Mouse (Mus musculus): ENCODE results near the gene Fam71e2. TPM values are rescaled to one million over a fixed set of nuclear protein-coding genes. Genes with fewer than 3 reads are reported as not detected.
"Not testable (repeated sequence)": the region's sequence is repeated elsewhere in the genome, so short reads cannot be mapped to it uniquely, and the experiment has no call there.

The Fam71e2 gene
- polyA plus RNA-seq, 1 experiment, result not detected

DNA sequence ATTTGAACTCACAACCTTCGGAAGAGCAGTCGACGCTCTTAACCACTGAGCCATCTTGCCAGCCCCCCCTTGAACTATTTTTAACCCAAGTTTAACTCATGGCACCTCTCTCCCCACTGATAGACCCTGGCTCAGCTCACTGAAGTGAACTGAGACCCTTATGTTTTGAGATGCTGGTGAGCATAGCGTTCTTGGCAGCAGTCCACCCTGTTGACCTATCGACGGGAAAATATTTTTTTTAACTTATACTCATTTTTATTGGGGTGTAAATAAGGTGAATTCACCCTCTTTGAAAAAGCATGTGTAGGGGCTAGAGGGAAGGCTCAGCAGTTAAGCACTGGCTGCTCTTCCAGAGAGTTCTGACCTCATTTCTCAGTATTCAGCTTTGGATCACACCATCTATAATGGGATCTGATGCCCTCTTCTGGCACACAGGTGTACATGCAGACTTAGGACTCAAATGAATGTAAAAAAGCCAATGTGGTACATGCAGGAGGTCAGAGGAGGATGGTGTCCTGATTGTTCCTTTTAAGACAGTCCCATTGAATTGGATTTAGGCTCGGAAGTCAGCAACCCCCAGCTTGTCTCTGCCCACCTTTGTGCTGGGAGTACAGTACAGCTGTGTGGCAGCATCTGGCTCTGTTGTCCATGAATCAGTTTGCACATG, 24.8 kb upstream of the Fam71e2 start:
- WGBS, result 77% methylated on average over 7 of the region's 7 CpGs
- TF ChIP-seq POLR2A (IDR thresholded peaks at IDR 0.05; ENCODE audit: borderline replicate concordance, control insufficient read depth, low read depth, low read length) (no peak), CTCF (IDR thresholded peaks at IDR 0.05; ENCODE audit: control insufficient read depth, insufficient read depth, low read length) (peak; percentile 32; the same call in 1 of the 2 replicates)
- Histone ChIP-seq H3K4me3 (replicated peaks; ENCODE audit: control insufficient read depth, low read depth, low read length) (no peak overlapping the region), H3K27ac (ENCODE audit: control insufficient read depth, insufficient read depth, low read depth, low read length, poor library complexity) (no peak overlapping the region), H3K4me1 (ENCODE audit: control insufficient read depth, insufficient read depth, low read length) (no peaks in the 10 kb centered on the region; the same call in 1 of the 2 replicates)

DNA sequence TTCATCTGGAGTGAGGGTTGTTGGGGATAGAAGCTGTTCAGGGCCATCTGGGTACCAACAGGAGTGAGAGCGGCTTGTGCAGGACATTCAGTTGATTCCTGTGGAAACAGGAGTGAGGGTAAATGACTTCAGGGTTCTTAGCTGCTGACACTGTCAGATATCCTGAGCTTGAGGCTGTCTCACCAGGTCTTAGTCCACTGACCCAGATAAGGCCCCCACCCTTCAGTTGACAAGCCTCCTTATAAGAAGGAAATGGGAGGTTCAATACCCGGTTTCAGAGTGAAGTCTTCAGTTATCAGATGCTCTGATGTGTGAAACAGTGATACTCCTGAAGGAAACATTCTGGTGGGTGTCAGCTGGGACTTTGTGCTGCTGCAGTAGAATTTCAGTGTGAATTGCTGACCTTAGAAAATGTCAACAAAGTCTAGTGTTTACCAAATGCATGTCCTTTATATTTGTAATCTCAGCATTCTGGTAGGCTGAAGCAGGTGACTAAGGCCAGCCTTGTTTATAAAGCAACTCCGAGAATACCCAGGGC, 23.6 kb upstream of the Fam71e2 start:
- no peak for TF ChIP-seq POLR2A (IDR thresholded peaks at IDR 0.05; ENCODE audit: borderline replicate concordance, control insufficient read depth, low read depth, low read length)
- TF ChIP-seq CTCF (IDR thresholded peaks at IDR 0.05; ENCODE audit: control insufficient read depth, insufficient read depth, low read length), result no peak
- Histone ChIP-seq H3K27ac (ENCODE audit: control insufficient read depth, insufficient read depth, low read depth, low read length, poor library complexity) (no peak overlapping the region), H3K4me1 (ENCODE audit: control insufficient read depth, insufficient read depth, low read length) (no peaks in the 10 kb centered on the region; the same call in 1 of the 2 replicates), H3K4me3 (replicated peaks; ENCODE audit: control insufficient read depth, low read depth, low read length) (no peak overlapping the region)
- 67% methylated on average over 3 of the region's 3 CpGs for WGBS

DNA sequence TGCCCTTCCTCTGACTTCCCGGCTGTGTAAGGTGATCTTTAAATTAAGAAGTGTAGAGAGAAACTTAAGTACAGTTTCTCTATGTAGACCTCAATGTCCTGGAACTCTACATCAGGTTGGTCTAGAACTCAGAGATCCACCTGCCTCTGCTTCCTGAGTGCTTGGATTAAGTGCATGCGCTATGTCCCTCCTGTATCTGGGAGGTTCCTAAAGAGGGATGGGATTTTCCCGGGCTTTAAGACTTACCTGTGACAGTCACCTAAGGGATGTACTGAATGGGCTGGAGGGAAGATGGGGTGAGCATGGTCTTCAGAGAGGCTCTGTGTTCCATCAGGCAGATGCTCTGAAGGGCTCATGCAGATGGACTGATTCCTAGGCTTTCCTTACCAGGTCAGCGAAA, 22.6 kb upstream of the Fam71e2 start:
- no peak overlapping the region for H3K27ac ChIP-seq (ENCODE audit: control insufficient read depth, insufficient read depth, low read depth, low read length, poor library complexity)
- TF ChIP-seq CTCF (IDR thresholded peaks at IDR 0.05; ENCODE audit: control insufficient read depth, insufficient read depth, low read length), result no peak
- TF ChIP-seq POLR2A (IDR thresholded peaks at IDR 0.05; ENCODE audit: borderline replicate concordance, control insufficient read depth, low read depth, low read length), result no peak

DNA sequence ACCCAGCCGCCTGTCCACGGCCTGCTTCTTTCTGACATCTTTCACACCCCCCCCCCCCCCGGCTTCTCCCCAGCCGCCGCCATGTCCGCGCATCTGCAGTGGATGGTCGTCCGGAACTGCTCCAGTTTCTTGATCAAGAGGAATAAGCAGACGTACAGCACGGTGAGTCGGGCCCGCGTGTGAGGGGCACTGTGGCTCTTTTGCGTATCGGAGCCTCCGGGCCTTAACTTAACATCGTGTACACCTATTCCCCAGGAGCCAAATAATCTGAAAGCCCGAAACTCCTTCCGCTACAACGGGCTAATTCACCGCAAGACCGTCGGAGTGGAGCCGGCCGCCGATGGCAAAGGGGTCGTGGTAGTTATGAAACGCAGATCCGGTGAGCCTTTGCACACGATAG, 22.1 kb upstream of the Fam71e2 start:
- H3K4me3 ChIP-seq (replicated peaks; ENCODE audit: control insufficient read depth, low read depth, low read length), result peak overlapping the region; percentile 100
- WGBS, result under 1% methylated on average over 31 of the region's 31 CpGs
- H3K27ac ChIP-seq (ENCODE audit: control insufficient read depth, insufficient read depth, low read depth, low read length, poor library complexity), result peak overlapping the region; percentile 85
- H3K4me1 ChIP-seq (ENCODE audit: control insufficient read depth, insufficient read depth, low read length), result not testable (repeated sequence)

More for the DNA sequence above, 22.6 kb upstream of the Fam71e2 start:
- peak overlapping the region; percentile 100 for H3K4me3 ChIP-seq (replicated peaks; ENCODE audit: control insufficient read depth, low read depth, low read length)
- WGBS, result 33% methylated on average over 4 of the region's 4 CpGs
- H3K4me1 ChIP-seq (ENCODE audit: control insufficient read depth, insufficient read depth, low read length), result no peaks in the 10 kb centered on the region; the same call in 1 of the 2 replicates

DNA sequence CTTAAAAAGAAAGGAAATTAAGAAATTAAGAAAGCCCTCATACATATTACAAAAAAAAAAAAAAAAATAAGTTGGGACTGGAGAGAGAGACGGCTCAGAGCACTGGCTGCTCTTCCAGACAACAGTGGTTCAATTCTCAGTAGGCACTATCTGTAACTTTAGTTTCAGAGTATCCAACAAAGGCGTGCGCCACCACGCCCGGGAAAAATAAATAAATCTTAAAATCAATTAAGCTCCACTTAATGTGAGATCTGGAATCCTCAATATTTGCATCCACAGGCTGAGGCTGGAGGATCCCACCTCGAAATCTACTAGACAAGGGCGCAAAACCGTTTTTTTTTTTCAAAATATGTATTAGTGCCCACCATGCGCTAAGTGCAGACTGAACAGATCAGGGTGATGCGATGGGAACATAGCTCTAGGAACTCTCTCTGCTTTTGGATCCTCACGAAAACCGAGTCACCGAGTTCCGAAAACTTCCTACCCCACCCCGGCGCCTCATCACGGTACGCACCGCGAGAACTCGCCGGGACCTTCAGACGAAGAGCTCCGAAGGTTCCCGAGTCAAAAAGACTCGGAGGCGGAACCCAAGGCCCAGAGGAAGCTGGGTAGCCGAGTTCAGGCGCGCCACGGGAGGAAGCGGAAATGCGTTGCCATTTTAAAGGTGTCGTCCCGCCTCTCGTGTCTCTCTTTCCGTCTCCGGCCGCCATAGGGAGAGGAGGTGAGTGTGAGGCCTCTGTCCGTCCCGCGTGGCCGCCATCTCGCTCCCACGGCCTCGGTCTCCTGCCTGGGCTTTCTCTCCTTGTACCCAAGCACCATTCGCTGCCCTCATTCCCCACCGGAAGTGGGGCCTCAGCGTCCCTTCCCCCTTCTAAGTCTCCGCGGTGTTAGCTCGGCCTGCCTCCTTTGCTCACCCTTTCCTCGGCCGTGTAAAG, 21.4 kb upstream of the Fam71e2 start, which contains the start of gene Rpl28:
Gene Rpl28, plus strand, starts transcription at position 597 of the 935 bp plus-strand sequence.
- Histone ChIP-seq H3K27ac (ENCODE audit: control insufficient read depth, insufficient read depth, low read depth, low read length, poor library complexity) (peak within 1 kb of the TSS; percentile 90), H3K4me1 (ENCODE audit: control insufficient read depth, insufficient read depth, low read length) (peaks cover 2% of the 10 kb centered on the region; the same call in 1 of the 2 replicates), H3K4me3 (replicated peaks; ENCODE audit: control insufficient read depth, low read depth, low read length) (peak within 1 kb of the TSS; percentile 100)
- TF ChIP-seq POLR2A (IDR thresholded peaks at IDR 0.05; ENCODE audit: borderline replicate concordance, control insufficient read depth, low read depth, low read length) (peak; percentile 95), CTCF (IDR thresholded peaks at IDR 0.05; ENCODE audit: control insufficient read depth, insufficient read depth, low read length) (0 out of 2 replicates have a peak, but pooled peaks have one; percentile 16)
- WGBS, result 1% methylated on average over 54 of the region's 54 CpGs

DNA sequence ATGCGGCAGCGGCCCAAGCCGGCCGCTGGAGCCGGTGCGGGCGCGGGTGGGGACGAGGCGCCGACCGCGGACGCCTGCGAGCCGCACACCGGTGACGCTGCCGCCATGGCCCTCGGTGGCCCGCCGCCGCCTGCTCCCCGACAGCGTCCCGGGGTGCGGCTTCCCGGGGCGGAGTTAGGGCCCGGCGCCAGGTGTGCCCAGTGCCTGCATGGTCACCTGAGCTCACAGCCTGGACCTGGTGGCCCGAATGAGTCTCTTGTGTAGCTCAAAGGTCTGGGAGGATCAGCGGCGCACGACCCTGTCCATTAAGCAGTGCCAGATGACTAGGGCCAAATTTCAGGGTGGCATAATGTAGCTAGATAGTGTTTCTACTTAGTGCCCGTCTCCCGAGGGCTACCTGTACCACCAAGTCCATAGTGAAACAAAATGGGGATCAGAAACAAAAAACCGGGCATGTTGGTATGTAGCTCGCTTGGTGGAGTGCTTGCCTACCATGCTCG, 18.4 kb upstream of the Fam71e2 start, which contains the start of gene Tmem238:
Gene Tmem238, minus strand, starts transcription at position 221 of the 500 bp plus-strand sequence.
- WGBS, result 8% methylated on average over 40 of the region's 40 CpGs
- peak within 1 kb of the TSS; percentile 40 for H3K27ac ChIP-seq (ENCODE audit: control insufficient read depth, insufficient read depth, low read depth, low read length, poor library complexity)
- peaks cover 2% of the 10 kb centered on the region; the same call in 1 of the 2 replicates for H3K4me1 ChIP-seq (ENCODE audit: control insufficient read depth, insufficient read depth, low read length)
- TF ChIP-seq CTCF (IDR thresholded peaks at IDR 0.05; ENCODE audit: control insufficient read depth, insufficient read depth, low read length) (no peak), POLR2A (IDR thresholded peaks at IDR 0.05; ENCODE audit: borderline replicate concordance, control insufficient read depth, low read depth, low read length) (0 out of 2 replicates have a peak, but pooled peaks have one; percentile 1)
- H3K4me3 ChIP-seq (replicated peaks; ENCODE audit: control insufficient read depth, low read depth, low read length), result peak within 1 kb of the TSS; percentile 71

DNA sequence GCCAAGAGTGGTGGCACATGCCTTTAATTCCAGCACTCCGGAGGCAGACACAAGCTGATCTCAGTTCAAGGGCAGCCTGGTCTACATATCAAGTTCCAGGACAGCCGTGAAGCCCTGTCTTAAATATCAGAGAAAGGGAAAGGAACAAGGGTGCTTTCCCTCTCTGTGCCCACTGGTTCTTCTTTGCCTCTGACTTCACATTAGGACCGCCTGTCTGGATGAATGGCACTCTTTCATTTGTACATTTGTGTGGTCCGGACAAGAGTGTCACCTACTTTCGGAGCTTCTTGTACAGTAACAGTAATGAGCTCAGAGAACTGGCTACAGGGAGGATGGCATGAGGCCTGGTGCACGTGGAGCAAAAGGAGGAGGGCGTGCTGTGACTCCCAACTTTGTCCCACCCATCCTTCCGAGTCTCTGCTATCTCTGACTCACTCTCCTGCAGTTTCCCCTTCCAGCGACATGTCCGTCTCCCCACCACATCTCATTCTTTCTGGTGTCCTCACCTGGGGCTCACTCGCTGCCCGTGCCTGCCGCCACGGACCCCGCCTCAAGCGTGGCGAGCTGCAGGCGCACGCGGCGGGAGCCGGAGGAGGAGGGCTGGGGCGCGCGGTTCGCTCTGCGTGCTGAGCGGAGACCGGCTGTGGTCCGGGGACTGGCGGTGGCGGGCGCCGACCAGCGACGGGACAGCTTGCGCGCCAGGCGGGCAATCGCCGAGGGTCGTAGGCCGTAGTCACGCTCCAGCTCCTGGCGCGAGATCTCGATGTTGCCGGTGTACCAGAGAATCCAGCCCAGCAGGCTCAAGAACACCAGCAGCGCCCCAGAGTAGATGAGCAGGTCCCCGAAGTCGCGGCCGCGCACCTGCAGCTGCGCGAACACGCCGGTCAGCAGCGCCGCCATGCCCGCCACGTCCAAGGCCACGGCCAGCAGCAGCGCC, 17.7 kb upstream of the Fam71e2 start:
- WGBS, result 1% methylated on average over 63 of the region's 64 CpGs
- Histone ChIP-seq H3K4me1 (ENCODE audit: control insufficient read depth, insufficient read depth, low read length) (peaks cover 2% of the 10 kb centered on the region; the same call in 1 of the 2 replicates), H3K4me3 (replicated peaks; ENCODE audit: control insufficient read depth, low read depth, low read length) (peak overlapping the region; percentile 71), H3K27ac (ENCODE audit: control insufficient read depth, insufficient read depth, low read depth, low read length, poor library complexity) (peak overlapping the region; percentile 40)
- TF ChIP-seq CTCF (IDR thresholded peaks at IDR 0.05; ENCODE audit: control insufficient read depth, insufficient read depth, low read length) (no peak), POLR2A (IDR thresholded peaks at IDR 0.05; ENCODE audit: borderline replicate concordance, control insufficient read depth, low read depth, low read length) (peak; percentile 18; the same call in 1 of the 2 replicates)

Data from bone marrow, adult 2 months (tissue).